Mouse (Mus musculus) T-cell, adult 66 days (primary cell): ENCODE measurements around the gene Adamts16. TPM values are rescaled to one million over a fixed set of nuclear protein-coding genes. Genes with fewer than 3 reads are reported as not detected.

Experiments
- total RNA-seq, 2 experiments: library from RNA; stranded (reverse); gene quantifications; 3 replicates in 1 of 2; 4 replicates in 1 of 2; pipeline ENCODE4 v1.2.4; 2023

Gene Adamts16
- total RNA-seq = not detected

DNA sequence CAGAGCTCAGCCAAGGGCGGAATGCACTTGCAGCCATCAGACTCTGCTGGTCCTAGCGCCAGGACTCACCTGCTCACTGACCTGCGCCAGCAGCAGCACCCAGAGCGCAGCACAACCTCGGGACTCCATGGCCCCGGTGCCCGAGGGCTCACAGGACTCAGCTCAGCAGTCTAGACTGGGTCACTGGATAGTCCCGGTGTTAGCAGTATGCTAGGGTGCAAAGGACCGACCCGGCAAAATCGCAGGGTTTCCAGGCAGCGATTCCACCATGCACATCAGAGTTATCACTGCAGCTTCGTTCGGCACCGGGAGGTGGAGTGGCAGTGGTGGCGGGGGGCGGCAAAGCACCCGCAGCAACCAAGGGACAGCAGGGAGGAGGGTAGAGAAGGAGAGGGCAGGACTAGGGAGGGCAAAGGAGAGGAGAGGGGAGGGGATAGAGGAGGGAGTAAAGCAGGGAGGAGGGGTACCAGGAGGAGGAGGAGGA, at the start of gene Adamts16:
TSS of gene Adamts16 (minus strand) at position 391 of the 484 bp plus-strand sequence.

Other genes starting within 250 kb of the Adamts16 start
- gene Ice1, start 204.2 kb downstream of the Adamts16 start, total RNA-seq = 10 to 100 TPM; 72.3 to 73.4 TPM